Mouse (Mus musculus) heart, embryonic 15.5 days (tissue): ENCODE results near the gene Edem2. TPM values are rescaled to one million over a fixed set of nuclear protein-coding genes. Genes with fewer than 3 reads are reported as not detected.
A peak's percentile ranks its signal among the peaks of the same experiment; 100 is the strongest.

Source experiments
- ATAC-seq: fragments of 200-750 bp; cut with Nextera tagmentation; replicated peaks from 2 replicates; pipeline ENCODE4 v1.8.0; 2017; ENCODE audit warnings: low read depth, moderate TSS enrichment; ENCODE audit not compliant: insufficient number of reproducible peaks, insufficient read depth, low FRiP score
- H3K27ac ChIP-seq: fragments of 300-500 bp; sonication (generic); 2 replicates; pipeline ENCODE4 v1.5.1; 2015; ENCODE audit warnings: mild to moderate bottlenecking, inconsistent platforms
- H3K27me3 ChIP-seq: fragments of 300-500 bp; sonication (generic); 2 replicates; pipeline ENCODE4 v1.6.1; 2015; ENCODE audit warnings: inconsistent platforms
- H3K36me3 ChIP-seq: fragments of 300-500 bp; sonication (generic); 2 replicates; pipeline ENCODE4 v1.6.1; 2015; ENCODE audit warnings: mild to moderate bottlenecking, inconsistent platforms
- H3K4me1 ChIP-seq: fragments of 300-500 bp; sonication (generic); replicated peaks from 2 replicates; pipeline ENCODE4 v1.6.1; 2015; ENCODE audit warnings: inconsistent platforms
- H3K4me2 ChIP-seq: fragments of 300-500 bp; sonication (generic); 2 replicates; pipeline ENCODE4 v1.6.1; 2015; ENCODE audit warnings: inconsistent platforms, mild to moderate bottlenecking, moderate library complexity
- H3K4me3 ChIP-seq: fragments of 300-500 bp; sonication (generic); 2 replicates; pipeline ENCODE4 v1.5.1; 2015; ENCODE audit warnings: mild to moderate bottlenecking, inconsistent platforms
- H3K9ac ChIP-seq: fragments of 300-500 bp; sonication (generic); 2 replicates; pipeline ENCODE4 v1.6.1; 2015; ENCODE audit warnings: mild to moderate bottlenecking, inconsistent platforms
- H3K9me3 ChIP-seq: fragments of 300-500 bp; sonication (generic); replicated peaks from 2 replicates; pipeline ENCODE4 v1.6.1; 2016; ENCODE audit warnings: inconsistent platforms
- WGBS: fragments of 180-500 bp; shearing (Covaris S2); methylation state at CpG from one replicate; pipeline ENCODE4 v1.1.7; 2015; ENCODE audit warnings: mixed read lengths; 5-methylcytosine and 5-hydroxymethylcytosine counted together
- polyA plus RNA-seq: library from polyadenylated mRNA; unstranded; fragments of >200 nt; fragmentation: Nextera tagmentation; extraction: Ambion mirVana; gene quantifications from 2 replicates; pipeline ENCODE4 v1.2.1, GENCODE M21; 2015

The Edem2 gene
- polyA plus RNA-seq, 1 experiment from 2014 or later, result 20.3 TPM

DNA sequence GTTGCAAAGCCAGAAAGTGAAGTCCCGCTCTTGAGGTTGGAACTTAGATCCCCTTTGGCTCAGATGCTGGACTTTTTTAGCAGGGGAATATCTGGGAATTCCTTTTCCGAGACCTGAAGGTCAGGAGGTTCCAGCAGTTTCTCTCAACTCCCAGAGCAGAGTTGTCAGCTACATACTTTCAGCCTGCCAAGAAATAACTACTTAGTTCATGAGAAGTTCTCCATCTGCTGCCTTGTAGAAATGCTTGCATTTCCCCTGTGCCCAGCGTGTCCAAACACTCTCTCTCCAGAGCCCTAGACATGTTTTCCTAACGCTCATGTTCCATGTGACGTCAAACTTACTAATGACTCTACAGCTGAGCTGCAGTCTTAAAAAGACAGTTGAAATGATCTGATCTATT, 5.8 kb upstream of the Edem2 start:
- Histone ChIP-seq H3K4me1 (no peaks in the 10 kb centered on the region), H3K4me2 (no peak overlapping the region), H3K4me3 (no peak overlapping the region), H3K9me3 (no peaks in the 10 kb centered on the region), H3K27ac (no peak overlapping the region), H3K36me3 (no peaks in the 10 kb centered on the region), H3K27me3 (no peaks in the 10 kb centered on the region), H3K9ac (no peak overlapping the region)
- no peak for ATAC-seq
- 67% methylated on average over 5 of the region's 5 CpGs for WGBS

DNA sequence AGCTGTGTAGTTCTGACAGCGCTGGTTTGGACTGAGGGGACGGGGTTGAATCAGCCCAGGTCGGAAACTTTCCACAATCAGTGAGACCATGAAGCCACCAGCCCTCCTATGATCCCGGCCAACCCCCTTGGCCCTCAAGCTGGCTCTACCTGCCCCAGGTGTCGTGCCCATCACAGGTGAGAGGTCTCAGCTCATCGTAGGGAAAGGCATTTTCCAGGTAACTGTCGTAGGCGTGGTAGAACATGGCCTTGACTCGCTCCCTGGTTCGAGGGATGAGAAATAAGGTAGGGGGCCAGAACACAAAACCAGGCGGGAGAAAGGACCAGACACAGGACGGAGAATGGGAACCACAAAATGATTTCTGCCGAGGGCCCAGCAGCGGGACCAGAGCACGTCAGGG, 533 bp downstream of the Edem2 start:
- peak overlapping the region; percentile 94 for H3K4me2 ChIP-seq
- no peak overlapping the region for H3K27ac ChIP-seq
- H3K4me1 ChIP-seq, result peaks cover 5% of the 10 kb centered on the region

DNA sequence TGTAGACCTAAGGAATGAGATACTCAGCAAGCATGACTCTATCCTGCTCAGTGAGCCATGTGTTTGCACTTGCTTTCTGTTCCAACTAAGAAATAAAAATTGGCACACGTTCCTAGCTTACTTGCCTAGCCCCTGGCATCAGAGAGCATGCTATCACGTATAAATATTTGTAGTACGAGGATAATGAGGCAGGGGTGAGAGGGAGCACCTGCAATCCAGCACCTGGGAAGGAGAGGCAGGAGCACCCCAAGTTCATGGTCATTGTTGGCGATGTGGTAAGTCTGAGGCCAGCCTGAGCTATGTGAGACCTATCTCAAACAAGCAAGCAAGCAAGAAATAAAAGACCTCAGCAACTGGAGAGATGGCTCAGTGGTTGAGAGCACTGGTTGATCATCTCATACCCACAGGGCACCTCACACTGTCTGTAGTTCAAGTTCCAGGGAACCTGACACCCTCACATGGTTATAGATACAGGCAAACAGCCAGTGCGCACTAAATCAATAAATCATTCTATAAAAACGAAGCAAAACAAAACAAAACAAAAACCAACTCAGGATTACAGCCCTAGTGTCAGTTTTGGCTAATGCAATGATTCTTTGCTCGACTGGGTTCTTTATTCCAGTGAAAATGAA, 1.4 kb downstream of the Edem2 start:
- ATAC-seq, result no peak
- Histone ChIP-seq H3K9me3 (no peaks in the 10 kb centered on the region), H3K36me3 (no peaks in the 10 kb centered on the region), H3K9ac (no peak overlapping the region), H3K27ac (no peak overlapping the region), H3K4me3 (no peak overlapping the region), H3K27me3 (no peaks in the 10 kb centered on the region), H3K4me1 (peaks cover 5% of the 10 kb centered on the region), H3K4me2 (no peak overlapping the region)
- 76% methylated on average over 7 of the region's 7 CpGs for WGBS

More for the DNA sequence above, 533 bp downstream of the Edem2 start:
- 3% methylated on average over 15 of the region's 15 CpGs for WGBS
- Histone ChIP-seq H3K9me3 (no peaks in the 10 kb centered on the region), H3K9ac (peak overlapping the region; percentile 80), H3K4me3 (peak overlapping the region; percentile 94), H3K36me3 (no peaks in the 10 kb centered on the region), H3K27me3 (no peaks in the 10 kb centered on the region)
- ATAC-seq, result 0 out of 2 replicates have a peak, but pooled peaks have one; percentile 35

DNA sequence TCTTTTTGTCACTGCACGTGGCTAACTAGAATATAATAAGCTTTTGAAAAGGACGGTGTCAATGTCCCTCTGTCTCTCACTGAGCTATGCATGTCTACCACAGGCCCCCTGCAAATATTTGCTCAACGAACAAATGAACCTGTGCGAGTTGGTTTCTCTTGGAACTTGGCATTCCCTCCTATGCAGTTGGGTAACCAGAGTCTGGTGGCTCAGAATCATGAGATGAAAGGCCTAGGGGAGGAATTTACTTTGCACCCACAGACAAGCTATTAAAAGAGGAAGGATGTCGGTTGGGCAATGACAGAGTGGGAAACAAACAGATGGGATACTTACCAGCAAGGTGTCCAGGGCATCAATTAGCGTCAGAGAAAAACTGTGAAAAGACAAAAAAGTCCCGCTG, 3.0 kb downstream of the Edem2 start:
- peaks cover 5% of the 10 kb centered on the region for H3K4me1 ChIP-seq
- H3K27ac ChIP-seq, result no peak overlapping the region
- WGBS, result 81% methylated on average over 7 of the region's 7 CpGs

DNA sequence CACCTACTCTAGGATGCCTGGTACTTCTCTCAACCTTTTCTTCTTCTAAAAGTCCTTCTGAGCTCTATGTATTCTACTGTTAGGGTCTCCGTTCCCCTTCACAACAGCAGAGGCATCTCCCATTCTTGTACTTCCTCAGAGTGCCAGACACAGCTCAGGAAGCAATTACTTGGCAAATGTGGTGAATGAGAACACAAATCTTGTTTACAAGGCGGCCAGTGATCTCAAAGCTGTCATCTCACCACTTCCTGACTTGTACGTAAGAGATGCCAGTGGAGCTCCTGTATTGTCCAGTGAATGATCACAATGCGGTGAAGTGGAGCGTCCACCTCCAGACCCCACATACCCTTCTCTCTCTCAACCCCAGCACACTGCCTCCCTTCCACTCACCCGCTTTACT, 4.7 kb downstream of the Edem2 start:
- no peak overlapping the region for H3K9ac ChIP-seq
- H3K4me1 ChIP-seq, result peaks cover 5% of the 10 kb centered on the region
- H3K4me3 ChIP-seq, result no peak overlapping the region
- H3K27me3 ChIP-seq, result no peaks in the 10 kb centered on the region
- WGBS, result 86% methylated on average over 6 of the region's 6 CpGs
- ATAC-seq, result no peak
- no peaks in the 10 kb centered on the region for H3K9me3 ChIP-seq
- no peak overlapping the region for H3K4me2 ChIP-seq
- H3K36me3 ChIP-seq, result peaks cover 7% of the 10 kb centered on the region; the same call in 1 of the 2 replicates
- no peak overlapping the region for H3K27ac ChIP-seq

More for the DNA sequence above, 3.0 kb downstream of the Edem2 start:
- no peak overlapping the region for H3K4me3 ChIP-seq
- no peaks in the 10 kb centered on the region for H3K9me3 ChIP-seq
- H3K27me3 ChIP-seq, result no peaks in the 10 kb centered on the region
- H3K9ac ChIP-seq, result no peak overlapping the region
- peaks cover 7% of the 10 kb centered on the region; the same call in 1 of the 2 replicates for H3K36me3 ChIP-seq
- no peak overlapping the region for H3K4me2 ChIP-seq
- no peak for ATAC-seq

DNA sequence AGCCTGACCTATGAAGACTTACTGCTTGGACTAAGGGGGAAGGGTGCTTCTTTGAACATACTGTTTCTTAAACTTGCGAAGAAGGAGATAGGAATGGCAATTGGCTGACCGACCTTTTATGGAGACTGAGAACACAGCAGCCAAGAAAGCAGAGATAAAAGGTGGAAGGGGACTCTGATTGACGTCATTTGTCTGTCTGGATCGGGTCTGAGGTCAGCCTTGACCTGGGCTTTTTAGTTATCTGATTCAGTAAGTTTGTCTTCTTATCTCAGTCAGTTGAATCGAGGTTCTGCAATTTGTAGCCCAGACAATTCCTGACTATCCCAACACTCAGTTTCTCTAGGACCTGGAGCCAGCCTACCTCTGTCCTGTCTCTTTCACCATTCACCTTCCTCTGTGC, 5.2 kb downstream of the Edem2 start:
- H3K9ac ChIP-seq, result no peak overlapping the region
- ATAC-seq, result no peak
- WGBS, result 36% methylated on average over 5 of the region's 5 CpGs

DNA sequence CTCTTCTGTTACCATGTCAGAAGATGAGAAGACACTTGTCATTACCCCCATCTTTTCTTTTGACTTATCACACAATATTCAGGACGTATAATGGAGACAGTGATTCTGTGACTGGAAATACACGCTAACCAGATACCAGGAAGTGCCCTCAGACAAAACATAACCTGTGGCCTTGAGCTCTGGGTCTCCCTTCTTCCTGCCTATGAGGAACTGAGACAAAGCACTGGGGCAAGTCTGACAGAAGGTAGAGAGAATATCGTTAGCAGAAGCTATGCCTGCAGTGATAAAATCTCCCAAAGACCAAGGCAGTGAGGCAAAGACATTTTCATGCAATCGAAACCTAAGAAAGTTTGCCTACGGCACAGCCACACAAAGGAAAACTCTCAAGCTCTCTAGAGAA, 8.7 kb downstream of the Edem2 start:
- Histone ChIP-seq H3K36me3 (peaks cover 7% of the 10 kb centered on the region; the same call in 1 of the 2 replicates), H3K27me3 (no peaks in the 10 kb centered on the region), H3K4me2 (no peak overlapping the region), H3K4me1 (no peaks in the 10 kb centered on the region), H3K9me3 (no peaks in the 10 kb centered on the region), H3K27ac (no peak overlapping the region), H3K4me3 (no peak overlapping the region), H3K9ac (no peak overlapping the region)
- WGBS, result 68% methylated on average over 5 of the region's 5 CpGs
- no peak for ATAC-seq

More for the DNA sequence above, 5.2 kb downstream of the Edem2 start:
- Histone ChIP-seq H3K36me3 (peaks cover 7% of the 10 kb centered on the region; the same call in 1 of the 2 replicates), H3K27me3 (no peaks in the 10 kb centered on the region), H3K4me1 (peaks cover 5% of the 10 kb centered on the region), H3K9me3 (no peaks in the 10 kb centered on the region), H3K4me2 (no peak overlapping the region), H3K4me3 (no peak overlapping the region), H3K27ac (no peak overlapping the region)

DNA sequence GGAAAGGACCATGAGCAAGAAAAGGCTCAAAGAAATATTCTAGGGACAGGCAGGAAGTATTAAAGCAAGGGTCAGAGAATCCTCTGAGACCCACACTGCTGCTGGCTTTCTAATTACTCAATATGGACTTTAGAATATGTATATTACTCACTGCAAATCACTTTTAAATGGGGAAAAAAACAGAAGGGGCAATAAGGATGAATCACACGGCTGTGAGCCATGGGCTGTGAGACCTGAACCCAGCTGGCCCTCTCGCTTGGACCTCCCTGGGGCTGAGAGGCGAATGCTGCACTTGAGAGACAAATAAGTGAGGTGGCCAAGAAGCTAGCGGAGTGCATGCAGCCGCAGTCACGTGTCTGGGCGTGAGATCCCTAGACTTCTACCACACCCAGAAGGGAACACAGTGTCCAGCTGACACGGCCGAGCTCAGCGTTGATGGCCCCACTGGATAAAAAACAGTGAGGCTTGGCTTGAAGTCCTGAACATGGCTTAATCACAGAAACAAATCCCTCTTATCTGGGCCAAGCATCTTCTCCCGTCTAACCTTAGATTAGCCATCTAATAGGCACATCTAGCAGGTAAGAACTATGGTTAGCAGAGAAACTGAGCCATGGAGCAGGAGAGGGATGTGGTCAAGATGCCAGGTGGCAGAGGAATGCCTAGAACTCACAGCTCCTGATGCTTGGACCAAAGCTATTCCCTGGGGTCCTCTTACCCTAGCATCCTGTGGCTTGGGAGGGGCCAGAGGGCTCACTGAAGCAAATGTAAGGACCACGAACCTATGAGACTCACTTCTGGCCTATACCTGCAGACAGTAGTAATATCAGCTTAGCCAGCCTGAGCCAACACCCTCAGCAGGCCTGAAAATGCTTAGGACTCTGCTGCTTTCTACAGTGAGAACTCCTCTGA, 11.9 kb downstream of the Edem2 start:
- no peak overlapping the region for H3K9ac ChIP-seq
- H3K27ac ChIP-seq, result no peak overlapping the region
- 78% methylated on average over 12 of the region's 12 CpGs for WGBS
- ATAC-seq, result no peak
- H3K27me3 ChIP-seq, result no peaks in the 10 kb centered on the region
- H3K9me3 ChIP-seq, result no peaks in the 10 kb centered on the region
- H3K4me1 ChIP-seq, result no peaks in the 10 kb centered on the region
- no peak overlapping the region for H3K4me2 ChIP-seq
- no peak overlapping the region for H3K4me3 ChIP-seq
- H3K36me3 ChIP-seq, result peaks cover 18% of the 10 kb centered on the region; the same call in 1 of the 2 replicates

DNA sequence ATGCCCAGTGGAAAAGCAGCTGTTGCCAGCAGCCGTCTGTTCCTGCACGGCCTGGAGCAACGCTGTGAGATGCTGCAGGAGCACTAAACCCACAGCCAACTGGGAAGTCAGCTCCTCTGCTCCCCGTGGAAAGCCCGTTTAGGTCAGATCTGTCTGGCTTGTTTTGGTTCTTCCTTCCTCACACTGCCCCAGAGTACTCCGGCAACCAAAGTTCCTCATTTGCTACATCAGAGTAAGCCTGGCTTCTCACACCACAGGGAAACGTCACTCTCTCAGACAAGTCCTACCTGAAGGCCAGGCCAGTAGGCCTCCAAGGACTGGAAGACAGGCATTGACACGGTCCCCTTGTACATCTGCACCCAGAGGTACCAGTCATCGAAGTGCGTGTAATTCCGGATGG, 18.7 kb downstream of the Edem2 start:
- no peak overlapping the region for H3K27ac ChIP-seq
- H3K27me3 ChIP-seq, result no peaks in the 10 kb centered on the region
- peaks cover 6% of the 10 kb centered on the region; the same call in 1 of the 2 replicates for H3K4me1 ChIP-seq
- H3K9ac ChIP-seq, result no peak overlapping the region
- H3K36me3 ChIP-seq, result peaks cover 32% of the 10 kb centered on the region; the same call in 1 of the 2 replicates
- ATAC-seq, result no peak
- 85% methylated on average over 11 of the region's 11 CpGs for WGBS
- H3K4me3 ChIP-seq, result no peak overlapping the region
- H3K4me2 ChIP-seq, result no peak overlapping the region
- no peaks in the 10 kb centered on the region for H3K9me3 ChIP-seq

DNA sequence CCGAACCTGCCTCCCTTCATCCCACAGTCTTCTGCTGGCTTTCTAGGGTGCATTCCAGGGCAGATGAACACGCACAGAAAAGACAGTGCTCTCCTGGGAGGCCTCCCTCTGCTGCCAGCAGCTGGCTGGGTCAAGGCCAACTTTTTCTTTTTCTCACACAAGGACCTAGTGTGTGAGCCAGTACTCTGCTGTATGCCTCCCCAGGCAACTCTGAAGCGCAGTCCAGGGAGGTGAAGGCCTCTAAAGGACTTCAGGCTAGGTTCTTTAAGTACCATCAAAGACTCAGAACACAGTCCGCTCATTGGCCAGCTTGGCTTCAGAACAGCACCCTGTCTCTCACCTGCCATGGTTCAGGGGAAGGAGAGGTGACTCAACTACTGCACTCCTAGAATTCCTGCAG, 22.0 kb downstream of the Edem2 start:
- WGBS, result 62% methylated on average over 4 of the region's 4 CpGs
- ATAC-seq, result no peak
- H3K9ac ChIP-seq, result no peak overlapping the region

DNA sequence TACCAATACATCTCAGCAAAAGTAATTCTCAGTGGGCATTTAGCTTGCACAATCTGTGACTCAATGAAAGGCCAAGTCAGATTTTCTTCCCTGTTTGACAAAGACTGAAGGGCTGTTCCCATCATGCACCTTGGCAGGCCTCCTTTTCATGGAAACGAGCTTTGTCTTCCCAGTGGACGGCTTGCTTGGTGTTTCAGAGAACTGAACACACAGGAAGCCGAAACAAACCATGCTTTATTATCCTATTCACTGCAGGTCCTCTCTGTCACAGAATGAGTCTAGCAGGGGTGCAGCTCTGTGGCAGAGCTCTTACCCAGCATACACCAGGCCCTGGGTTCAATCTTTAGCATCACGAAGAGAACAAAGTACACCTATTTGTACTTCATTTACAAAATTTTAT, 25.6 kb downstream of the Edem2 start:
- no peaks in the 10 kb centered on the region for H3K9me3 ChIP-seq
- H3K36me3 ChIP-seq, result peaks cover 5% of the 10 kb centered on the region; the same call in 1 of the 2 replicates
- WGBS, result 70% methylated on average over 4 of the region's 4 CpGs

More for the DNA sequence above, 22.0 kb downstream of the Edem2 start:
- peaks cover 17% of the 10 kb centered on the region; the same call in 1 of the 2 replicates for H3K36me3 ChIP-seq
- no peaks in the 10 kb centered on the region for H3K27me3 ChIP-seq
- no peak overlapping the region for H3K4me3 ChIP-seq
- no peak overlapping the region for H3K27ac ChIP-seq
- H3K9me3 ChIP-seq, result no peaks in the 10 kb centered on the region
- H3K4me1 ChIP-seq, result peaks cover 6% of the 10 kb centered on the region; the same call in 1 of the 2 replicates
- H3K4me2 ChIP-seq, result no peak overlapping the region

More for the DNA sequence above, 25.6 kb downstream of the Edem2 start:
- peaks cover 6% of the 10 kb centered on the region; the same call in 1 of the 2 replicates for H3K4me1 ChIP-seq
- no peak for ATAC-seq
- no peak overlapping the region for H3K4me2 ChIP-seq
- H3K9ac ChIP-seq, result no peak overlapping the region
- no peak overlapping the region for H3K4me3 ChIP-seq
- no peak overlapping the region for H3K27ac ChIP-seq
- no peaks in the 10 kb centered on the region for H3K27me3 ChIP-seq
